Mouse (Mus musculus) myocyte (in vitro differentiated cells): ENCODE data around the gene Rcc2.

Experiments used
- CEBPB ChIP-seq: IDR thresholded peaks from 2 replicates; pipeline ENCODE4 v1.6.1; 2011; ENCODE audit warnings: mild to moderate bottlenecking, moderate library complexity; ENCODE audit not compliant: poor library complexity, insufficient read depth, severe bottlenecking
- POLR2A ChIP-seq: IDR thresholded peaks from one replicate; pipeline ENCODE4 v1.6.1; 2011; ENCODE audit warnings: low read depth, mild to moderate bottlenecking, control low read depth, moderate library complexity; ENCODE audit not compliant: insufficient read length

DNA sequence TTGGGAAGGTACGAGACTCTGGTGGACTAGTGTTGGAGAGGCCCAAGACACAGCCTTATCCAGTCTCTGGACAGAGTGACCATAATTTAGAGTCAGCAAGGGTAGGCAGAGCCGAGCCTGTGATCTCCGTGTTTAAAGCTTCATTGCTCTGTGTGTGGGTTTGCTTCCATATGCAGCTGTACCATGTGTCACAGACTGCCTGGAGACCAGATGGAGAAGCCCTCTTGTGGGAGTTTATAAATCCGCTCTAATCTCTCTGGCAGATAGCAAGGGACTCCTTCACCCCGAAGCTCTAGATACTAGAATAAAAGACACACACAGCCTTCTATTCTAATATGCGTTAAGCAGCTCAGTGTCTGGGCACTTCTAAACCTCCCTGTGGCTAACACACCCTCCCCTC, 24.4 kb downstream of the Rcc2 start:
- no peak for TF ChIP-seq POLR2A
- TF ChIP-seq CEBPB, result no peak
